Mouse (Mus musculus) kidney, adult 2 months (tissue): Measurements from ENCODE around the gene Pias4. TPM values are rescaled to one million over a fixed set of nuclear protein-coding genes. Genes with fewer than 3 reads are reported as not detected.

ENCODE experiments used
- DNase-seq: peaks from one replicate; pipeline ENCODE4 v3.0.0; 2021
- H3K27ac ChIP-seq: fragments of 200-500 bp; 2 replicates; pipeline ENCODE4 v1.5.1; 2012; ENCODE audit warnings: low read depth, low read length, control low read depth, inconsistent platforms; ENCODE audit not compliant: insufficient read depth
- H3K27me3 ChIP-seq: fragments of 200-500 bp; replicated peaks from 2 replicates; pipeline ENCODE4 v1.6.1; 2012; ENCODE audit warnings: mild to moderate bottlenecking, moderate library complexity, low read length, inconsistent platforms; ENCODE audit not compliant: control insufficient read depth, insufficient read depth
- H3K36me3 ChIP-seq: fragments of 200-500 bp; 2 replicates; pipeline ENCODE4 v1.6.1; 2012; ENCODE audit warnings: mild to moderate bottlenecking, moderate library complexity, low read length, inconsistent platforms; ENCODE audit not compliant: control insufficient read depth, insufficient read depth
- H3K4me1 ChIP-seq: fragments of 200-500 bp; 2 replicates; pipeline ENCODE4 v1.6.1; 2011; ENCODE audit warnings: low read length; ENCODE audit not compliant: control insufficient read depth, insufficient read depth
- H3K4me3 ChIP-seq: fragments of 200-500 bp; 2 replicates; pipeline ENCODE4 v1.5.1; 2011; ENCODE audit warnings: mild to moderate bottlenecking, low read depth, low read length, control low read depth; ENCODE audit not compliant: insufficient read depth
- CTCF ChIP-seq: fragments of 200-500 bp; conservative IDR thresholded peaks from 2 replicates; pipeline ENCODE4 v1.5.1; 2011; ENCODE audit warnings: low read depth, mild to moderate bottlenecking, control low read depth, low read length, moderate library complexity, mixed read lengths; ENCODE audit not compliant: insufficient read depth, insufficient read length
- POLR2A ChIP-seq: fragments of 200-500 bp; IDR thresholded peaks from one replicate; pipeline ENCODE4 v1.6.1; 2011; ENCODE audit warnings: low read depth, low read length, control low read depth
- WGBS: fragments of 180-500 bp; shearing (Covaris S2); methylation state at CpG from one replicate; pipeline ENCODE4 v1.1.7; 2018; 5-methylcytosine and 5-hydroxymethylcytosine counted together
- polyA plus RNA-seq: library from polyadenylated mRNA; depleted of rRNA; stranded (reverse); fragments of >200 nt; gene quantifications from 2 replicates; pipeline ENCODE4 v1.2.3, GENCODE M21; 2012

Gene Pias4
- polyA plus RNA-seq, 1 experiment: 36.8 TPM

DNA sequence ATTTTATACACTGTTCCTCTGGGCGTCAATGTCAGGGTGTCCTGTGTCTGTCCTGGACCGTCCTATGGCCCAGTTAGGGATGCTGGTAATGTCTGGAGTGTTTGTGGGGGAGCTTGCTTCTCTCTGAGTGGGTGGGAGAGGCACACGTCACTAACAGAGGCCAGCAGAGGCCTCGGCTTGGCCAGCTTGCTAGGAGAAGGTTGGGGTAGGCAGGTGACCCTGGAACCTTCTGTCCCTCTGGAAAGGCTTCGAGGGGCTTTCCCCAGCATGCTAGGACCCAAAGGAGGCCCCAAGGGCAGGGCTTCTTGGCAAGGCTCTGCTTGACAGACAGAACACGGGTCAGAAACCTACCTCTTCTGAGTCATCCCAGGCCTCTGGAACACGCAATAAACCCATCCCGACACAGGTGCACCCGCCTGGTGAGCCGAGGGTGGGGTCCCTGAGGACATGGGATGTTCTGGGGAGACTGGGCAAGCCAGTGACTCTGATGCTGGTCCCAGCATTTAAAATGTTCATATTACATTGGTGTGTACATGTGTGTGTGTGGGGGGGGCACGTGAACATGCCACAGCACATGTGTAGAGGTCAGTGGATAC lies 28.8 kb upstream of the Pias4 start:
- DNase-seq: no peak
- Histone ChIP-seq H3K27me3 (no peaks in the 10 kb centered on the region), H3K4me3 (no peak overlapping the region), H3K4me1 (peaks cover 2% of the 10 kb centered on the region; the same call in 1 of the 2 replicates), H3K27ac (no peak overlapping the region), H3K36me3 (no peaks in the 10 kb centered on the region)
- TF ChIP-seq POLR2A (no peak), CTCF (no peak)
- WGBS: 69% methylated on average over 11 of the region's 11 CpGs

DNA sequence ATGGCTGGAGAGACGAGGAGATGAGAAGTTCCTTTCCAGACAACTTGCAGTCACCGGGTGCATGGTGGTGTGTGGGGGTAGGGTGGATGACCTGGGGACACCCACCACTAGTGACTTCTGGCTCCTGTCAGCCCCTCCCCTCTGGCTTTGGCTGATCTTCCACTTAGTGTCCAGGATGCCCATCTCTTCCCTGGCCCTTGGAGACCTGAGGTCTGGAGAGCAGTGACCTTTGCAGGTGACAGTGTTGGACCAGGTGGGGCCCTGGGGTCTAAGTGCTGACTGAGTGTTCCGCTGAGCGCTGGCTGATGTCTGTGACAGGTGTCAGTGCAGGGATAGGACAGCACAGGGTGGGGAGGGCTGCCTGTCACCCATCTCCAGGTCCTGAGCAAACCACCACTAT lies 27.6 kb upstream of the Pias4 start:
- TF ChIP-seq CTCF: no peak
- TF ChIP-seq POLR2A: no peak
- no peaks in the 10 kb centered on the region for H3K36me3 ChIP-seq
- WGBS: 69% methylated on average over 4 of the region's 4 CpGs
- no peak overlapping the region for H3K4me3 ChIP-seq
- H3K27me3 ChIP-seq: no peaks in the 10 kb centered on the region
- no peak for DNase-seq
- no peak overlapping the region for H3K27ac ChIP-seq
- H3K4me1 ChIP-seq: peaks cover 3% of the 10 kb centered on the region; the same call in 1 of the 2 replicates

DNA sequence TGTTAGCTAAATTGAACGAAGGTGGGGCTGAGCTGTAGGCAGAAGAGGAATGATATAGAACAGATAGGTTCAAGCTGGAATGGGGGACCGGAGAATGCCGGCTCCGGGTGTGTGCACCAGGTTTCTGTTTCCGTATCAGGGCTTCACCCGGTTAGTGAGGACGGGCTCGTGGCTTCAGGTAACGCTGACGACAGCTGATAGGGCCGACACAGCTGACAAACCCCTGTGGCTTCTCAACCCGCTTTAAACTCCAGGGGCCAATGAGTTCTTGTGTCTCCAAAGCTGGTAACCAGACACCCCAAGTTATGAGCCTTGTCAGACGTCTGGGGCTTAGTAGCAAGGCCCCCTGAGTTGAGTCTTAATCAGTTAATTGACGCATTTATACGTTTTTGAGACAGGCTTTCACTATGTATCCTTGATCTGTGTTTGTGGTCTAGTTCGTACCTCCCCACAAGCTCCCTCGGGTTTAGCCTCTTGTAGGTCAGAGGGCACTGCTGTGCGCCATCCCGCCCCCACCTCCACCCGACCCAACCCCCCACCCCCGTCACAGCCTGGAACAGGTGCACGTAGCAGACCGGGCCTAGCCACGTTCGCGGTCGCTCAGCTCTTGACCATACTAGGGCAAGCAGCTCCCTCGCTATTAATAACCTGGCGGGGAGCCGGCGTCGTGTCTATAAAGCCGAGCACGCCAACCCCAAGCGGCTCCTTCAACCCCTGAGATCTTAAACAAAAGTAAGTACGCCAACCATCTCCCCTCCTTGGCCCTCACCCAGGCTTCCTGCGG lies 26.5 kb upstream of the Pias4 start:
- no peak overlapping the region for H3K27ac ChIP-seq
- H3K4me1 ChIP-seq: peaks cover 3% of the 10 kb centered on the region; the same call in 1 of the 2 replicates
- H3K27me3 ChIP-seq: no peaks in the 10 kb centered on the region
- H3K36me3 ChIP-seq: no peaks in the 10 kb centered on the region
- TF ChIP-seq CTCF (no peak), POLR2A (no peak)
- no peak for DNase-seq
- 14% methylated on average over 37 of the region's 37 CpGs for WGBS
- no peak overlapping the region for H3K4me3 ChIP-seq

DNA sequence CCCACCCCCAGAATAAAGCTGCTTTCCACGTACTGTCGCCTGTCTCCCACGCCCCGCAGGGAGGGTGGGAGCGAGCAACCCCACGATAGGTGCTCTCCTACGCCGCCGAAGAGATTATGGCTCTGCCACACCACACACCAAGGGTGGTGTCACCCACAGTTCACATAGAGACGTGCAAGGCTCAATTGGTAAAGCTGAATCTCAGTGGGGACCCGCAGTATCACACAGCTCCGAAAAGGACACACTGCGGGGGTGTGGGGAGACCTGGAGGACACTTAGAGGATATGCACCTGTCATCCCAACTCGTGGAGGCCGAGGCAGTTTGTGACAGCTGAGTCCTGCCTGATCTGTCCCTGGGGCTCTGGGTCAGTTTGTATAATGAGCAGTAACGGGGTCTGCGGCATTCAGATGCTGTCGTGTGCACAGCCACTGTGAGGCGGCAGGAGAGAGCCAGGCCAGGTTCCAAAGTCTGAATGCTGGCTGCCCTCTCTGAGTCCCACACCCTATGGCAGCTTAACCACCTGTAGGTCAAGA lies 25.3 kb upstream of the Pias4 start:
- Histone ChIP-seq H3K27ac (no peak overlapping the region), H3K27me3 (no peaks in the 10 kb centered on the region), H3K36me3 (no peaks in the 10 kb centered on the region), H3K4me3 (peak overlapping the region; percentile 83), H3K4me1 (peaks cover 3% of the 10 kb centered on the region; the same call in 1 of the 2 replicates)
- 2% methylated on average over 19 of the region's 19 CpGs for WGBS
- DNase-seq: peak; percentile 54
- peak; percentile 10 for TF ChIP-seq POLR2A
- TF ChIP-seq CTCF: no peak

DNA sequence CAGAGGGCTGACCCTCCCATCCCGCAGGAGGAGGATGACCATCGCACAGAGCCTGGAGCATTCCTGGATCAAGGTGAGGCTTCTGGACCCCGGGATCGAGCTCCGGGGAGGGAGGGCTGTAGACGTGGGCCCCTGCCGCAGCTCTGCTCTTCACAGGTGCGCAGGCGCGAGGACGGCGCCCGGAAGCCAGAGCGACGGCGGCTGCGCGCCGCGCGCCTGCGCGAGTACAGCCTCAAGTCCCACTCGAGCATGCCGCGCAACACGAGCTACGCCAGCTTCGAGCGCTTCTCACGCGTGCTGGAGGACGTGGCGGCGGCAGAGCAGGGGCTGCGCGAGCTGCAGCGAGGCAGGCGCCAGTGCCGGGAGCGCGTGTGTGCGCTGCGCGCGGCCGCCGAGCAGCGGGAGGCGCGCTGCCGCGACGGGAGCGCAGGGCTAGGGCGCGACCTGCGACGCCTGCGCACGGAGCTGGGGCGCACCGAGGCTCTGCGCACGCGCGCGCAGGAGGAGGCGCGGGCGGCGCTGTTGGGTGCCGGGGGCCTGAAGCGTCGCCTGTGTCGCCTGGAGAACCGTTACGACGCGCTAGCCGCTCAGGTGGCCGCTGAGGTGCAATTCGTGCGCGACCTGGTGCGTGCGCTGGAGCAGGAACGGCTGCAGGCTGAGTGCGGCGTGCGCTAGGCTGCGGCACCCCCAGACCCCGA lies 24.7 kb upstream of the Pias4 start:
- DNase-seq: peak; percentile 88
- Histone ChIP-seq H3K27me3 (no peaks in the 10 kb centered on the region), H3K36me3 (no peaks in the 10 kb centered on the region), H3K4me3 (peak overlapping the region; percentile 83), H3K4me1 (peaks cover 3% of the 10 kb centered on the region; the same call in 1 of the 2 replicates), H3K27ac (peak overlapping the region; percentile 94)
- TF ChIP-seq CTCF (no peak), POLR2A (peak; percentile 79)
- WGBS: under 1% methylated on average over 93 of the region's 93 CpGs

DNA sequence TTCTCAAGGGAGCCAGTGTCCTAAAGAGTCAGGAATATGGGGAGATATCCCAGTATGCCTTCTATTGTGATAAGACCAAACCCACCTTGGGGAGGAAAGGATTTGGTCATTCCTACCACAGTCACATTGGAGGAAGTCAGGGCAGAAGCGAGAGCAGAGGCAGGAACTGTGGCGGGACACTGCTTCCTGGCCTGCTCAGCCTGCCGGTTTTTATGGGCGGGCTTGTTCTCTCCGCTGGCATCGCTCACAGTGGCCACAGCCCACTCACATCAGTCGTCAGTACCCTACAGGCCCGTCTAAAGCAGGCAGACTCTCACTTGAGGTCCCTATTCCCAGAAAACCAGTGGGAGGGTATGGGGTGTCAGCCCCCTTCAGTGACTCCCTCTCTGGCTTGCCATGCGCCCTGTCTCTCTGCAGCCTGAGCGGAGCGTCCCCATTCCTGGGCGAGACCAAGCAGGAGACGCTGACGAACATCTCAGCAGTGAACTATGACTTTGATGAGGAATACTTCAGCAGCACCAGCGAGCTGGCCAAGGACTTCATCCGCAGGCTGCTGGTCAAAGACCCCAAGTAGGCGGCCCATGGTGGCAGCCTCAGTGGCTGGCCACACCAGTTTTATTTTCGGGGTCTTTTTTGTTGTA lies 23.7 kb upstream of the Pias4 start:
- DNase-seq: no peak
- peaks cover 3% of the 10 kb centered on the region; the same call in 1 of the 2 replicates for H3K4me1 ChIP-seq
- H3K36me3 ChIP-seq: no peaks in the 10 kb centered on the region
- no peaks in the 10 kb centered on the region for H3K27me3 ChIP-seq
- no peak for TF ChIP-seq CTCF
- TF ChIP-seq POLR2A: no peak
- H3K4me3 ChIP-seq: no peak overlapping the region
- WGBS: 71% methylated on average over 18 of the region's 18 CpGs
- no peak overlapping the region for H3K27ac ChIP-seq
